Mouse (Mus musculus): ENCODE results near the gene Snx29. TPM values are rescaled to one million over a fixed set of nuclear protein-coding genes. Genes with fewer than 3 reads are reported as not detected.
A peak's percentile ranks its signal among the peaks of the same experiment; 100 is the strongest.
"Not testable (repeated sequence)": the region's sequence is repeated elsewhere in the genome, so short reads cannot be mapped to it uniquely, and the experiment has no call there.

Gene Snx29
- polyA plus RNA-seq, 1 experiment from 2014 or later = 15.3 TPM

DNA sequence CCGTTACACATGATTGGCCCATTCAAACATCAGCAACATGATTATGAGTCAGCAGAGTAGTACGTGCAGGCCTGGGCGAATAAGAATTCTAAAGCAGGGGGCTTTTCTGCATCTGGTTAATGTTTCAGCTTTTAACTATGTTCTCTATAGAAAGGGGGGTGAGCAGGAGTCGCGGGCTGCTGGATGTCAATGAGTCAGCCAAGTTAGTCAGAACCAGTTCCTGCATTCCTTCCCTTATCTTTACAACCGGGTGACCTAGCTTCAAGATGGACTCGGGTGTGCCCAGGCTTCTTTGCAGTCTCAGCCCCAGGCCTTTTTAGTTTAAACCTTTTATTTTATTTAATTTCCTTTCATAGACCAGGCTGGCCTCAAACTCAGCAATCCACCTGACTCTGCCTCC is 189.0 kb downstream of the Snx29 start:
- not testable (repeated sequence) for H3K9ac ChIP-seq (ENCODE audit: low read depth, low read length)

DNA sequence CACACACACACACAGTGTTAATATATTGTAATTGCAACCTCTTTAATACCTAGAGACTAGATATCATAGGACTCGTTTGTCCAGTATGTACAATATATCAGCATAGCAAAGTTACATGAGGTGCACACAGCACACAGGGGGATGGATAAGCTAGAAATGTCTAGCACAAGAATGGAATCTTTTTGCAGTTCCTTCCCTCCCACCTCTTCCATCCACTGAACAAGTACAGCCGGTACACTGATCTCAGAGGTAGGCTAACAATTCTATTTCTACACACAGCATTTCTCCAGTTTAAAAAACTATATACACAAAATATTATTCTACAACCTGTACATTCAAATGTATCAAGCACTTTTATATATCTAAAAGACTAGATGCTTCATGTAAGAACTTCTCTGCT is 194.0 kb downstream of the Snx29 start:
- Histone ChIP-seq H3K4me1 (ENCODE audit: control insufficient read depth, insufficient read depth, low read depth, low read length) (no peaks in the 10 kb centered on the region), H3K9me3 (ENCODE audit: control insufficient read depth, low read length) (no peaks in the 10 kb centered on the region), H3K9ac (ENCODE audit: low read depth, low read length) (no peak overlapping the region), H3K4me3 (ENCODE audit: low read length) (no peak overlapping the region), H3K4me2 (ENCODE audit: low read length) (no peak overlapping the region), H3K27ac (ENCODE audit: low read depth, low read length) (no peak overlapping the region), H3K36me3 (ENCODE audit: control insufficient read depth, insufficient read depth, low read length) (0 out of 2 replicates have a peak, but pooled peaks cover 2% of the 10 kb centered on the region), H3K27me3 (replicated peaks; ENCODE audit: control insufficient read depth, insufficient read depth, low read length) (no peaks in the 10 kb centered on the region)
- 100% methylated on average over 2 of the region's 2 CpGs for WGBS
- ATAC-seq = no peak

More for the DNA sequence above, 189.0 kb downstream of the Snx29 start:
- WGBS = 84% methylated on average over 7 of the region's 7 CpGs
- not testable (repeated sequence) for H3K36me3 ChIP-seq (ENCODE audit: control insufficient read depth, insufficient read depth, low read length); H3K4me1 ChIP-seq (ENCODE audit: control insufficient read depth, insufficient read depth, low read depth, low read length); H3K9me3 ChIP-seq (ENCODE audit: control insufficient read depth, low read length); H3K27ac ChIP-seq (ENCODE audit: low read depth, low read length); H3K27me3 ChIP-seq (replicated peaks; ENCODE audit: control insufficient read depth, insufficient read depth, low read length); H3K4me2 ChIP-seq (ENCODE audit: low read length); H3K4me3 ChIP-seq (ENCODE audit: low read length); ATAC-seq

DNA sequence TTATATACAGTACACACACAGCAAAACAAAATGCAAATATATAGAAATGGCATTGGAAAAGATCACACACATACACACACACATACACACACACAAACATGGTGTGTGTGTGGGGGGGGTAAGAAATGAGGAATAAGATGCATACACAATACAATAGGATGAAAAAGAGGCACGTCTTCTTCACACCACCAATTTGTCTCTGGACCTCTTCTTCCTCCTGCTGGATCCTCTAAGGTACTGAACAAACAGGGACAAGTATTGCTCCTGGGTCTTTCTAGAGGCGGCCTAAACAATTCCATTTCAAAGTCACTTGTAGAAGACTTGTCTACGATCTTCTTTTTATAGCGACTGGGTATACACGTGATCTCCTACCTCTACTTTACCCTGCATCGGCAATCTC is 194.7 kb downstream of the Snx29 start:
- WGBS = 95% methylated on average over 6 of the region's 6 CpGs
- no peaks in the 10 kb centered on the region for H3K27me3 ChIP-seq (replicated peaks; ENCODE audit: control insufficient read depth, insufficient read depth, low read length)
- no peak overlapping the region for H3K4me2 ChIP-seq (ENCODE audit: low read length)
- no peaks in the 10 kb centered on the region for H3K4me1 ChIP-seq (ENCODE audit: control insufficient read depth, insufficient read depth, low read depth, low read length)
- ATAC-seq = no peak
- no peak overlapping the region for H3K27ac ChIP-seq (ENCODE audit: low read depth, low read length)
- H3K9me3 ChIP-seq (ENCODE audit: control insufficient read depth, low read length) = no peaks in the 10 kb centered on the region
- no peak overlapping the region for H3K9ac ChIP-seq (ENCODE audit: low read depth, low read length)
- no peak overlapping the region for H3K4me3 ChIP-seq (ENCODE audit: low read length)
- H3K36me3 ChIP-seq (ENCODE audit: control insufficient read depth, insufficient read depth, low read length) = 0 out of 2 replicates have a peak, but pooled peaks cover 2% of the 10 kb centered on the region

DNA sequence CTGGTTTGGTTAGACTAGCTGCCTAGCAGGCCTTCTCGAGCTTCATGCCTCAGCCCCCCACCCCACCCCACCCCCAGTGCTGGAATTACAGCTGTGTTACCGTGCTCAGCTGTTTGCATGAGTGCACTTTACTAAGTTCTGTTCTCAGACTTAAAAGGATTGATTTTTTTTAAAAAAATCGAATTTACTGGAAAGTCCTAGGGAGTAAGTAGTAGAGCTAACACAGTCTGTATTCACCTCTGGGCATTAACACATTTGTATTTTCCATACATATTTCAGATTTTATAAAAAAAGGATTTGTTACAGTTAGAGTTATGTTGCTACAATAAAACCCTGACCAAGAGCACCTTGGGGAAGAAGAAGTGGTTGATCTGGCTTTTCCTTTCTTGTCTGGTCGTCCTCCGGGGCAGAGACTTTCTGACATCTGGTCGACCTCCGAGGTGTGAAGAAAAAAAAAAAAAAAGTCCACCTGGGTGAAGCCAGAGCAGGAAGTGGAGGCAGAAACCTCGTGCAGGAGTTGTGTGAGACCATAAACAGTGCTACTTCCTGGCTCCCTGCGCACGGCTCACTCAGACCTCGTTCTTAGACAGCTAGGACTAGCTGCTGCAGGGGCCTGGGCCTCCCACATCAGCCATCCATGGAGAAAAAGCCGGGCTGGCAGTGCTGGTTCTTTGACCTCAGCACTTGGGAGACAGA is 196.2 kb downstream of the Snx29 start:
- H3K27me3 ChIP-seq (replicated peaks; ENCODE audit: control insufficient read depth, insufficient read depth, low read length) = no peaks in the 10 kb centered on the region
- no peaks in the 10 kb centered on the region for H3K9me3 ChIP-seq (ENCODE audit: control insufficient read depth, low read length)
- no peaks in the 10 kb centered on the region for H3K4me1 ChIP-seq (ENCODE audit: control insufficient read depth, insufficient read depth, low read depth, low read length)
- H3K36me3 ChIP-seq (ENCODE audit: control insufficient read depth, insufficient read depth, low read length) = 0 out of 2 replicates have a peak, but pooled peaks cover 2% of the 10 kb centered on the region
- no peak overlapping the region for H3K9ac ChIP-seq (ENCODE audit: low read depth, low read length)
- no peak overlapping the region for H3K4me2 ChIP-seq (ENCODE audit: low read length)
- no peak for ATAC-seq
- no peak overlapping the region for H3K27ac ChIP-seq (ENCODE audit: low read depth, low read length)
- WGBS = 88% methylated on average over 12 of the region's 12 CpGs
- no peak overlapping the region for H3K4me3 ChIP-seq (ENCODE audit: low read length)

DNA sequence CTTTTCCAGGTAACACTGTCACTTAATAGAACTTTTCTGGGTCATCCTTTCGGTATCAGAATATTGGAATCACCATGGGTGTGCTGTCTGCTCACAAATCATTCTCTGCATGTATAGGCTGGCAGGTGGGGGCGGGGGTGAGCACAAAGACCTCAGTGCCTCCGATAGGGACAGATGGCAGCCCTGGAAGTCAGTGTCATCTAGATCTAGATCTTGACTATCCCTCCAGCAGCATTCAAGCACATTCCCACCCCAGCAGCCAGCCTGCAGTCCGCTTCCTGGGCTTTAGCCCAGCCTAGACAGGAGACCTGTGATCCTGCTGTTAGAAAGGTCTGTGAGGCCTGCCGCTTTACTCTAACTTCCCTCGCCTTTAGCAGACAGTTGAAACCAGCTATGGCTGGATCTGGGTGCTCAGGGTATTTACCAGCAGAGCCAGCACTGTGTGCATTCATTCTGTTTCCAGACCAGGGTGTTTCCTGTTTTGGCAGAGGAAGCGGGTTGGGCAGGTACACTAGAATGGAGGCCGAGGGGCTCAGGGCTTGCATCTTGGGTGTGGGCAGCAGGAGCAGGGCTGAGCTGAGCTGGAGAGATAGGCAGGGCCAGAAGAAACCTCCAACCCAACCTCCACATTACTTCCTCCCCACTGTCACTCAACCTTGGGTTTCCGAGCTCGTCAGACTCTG is 203.5 kb downstream of the Snx29 start:
- Histone ChIP-seq H3K4me3 (ENCODE audit: low read length) (no peak overlapping the region), H3K9ac (ENCODE audit: low read depth, low read length) (no peak overlapping the region), H3K36me3 (ENCODE audit: control insufficient read depth, insufficient read depth, low read length) (no peaks in the 10 kb centered on the region), H3K4me1 (ENCODE audit: control insufficient read depth, insufficient read depth, low read depth, low read length) (peaks cover 10% of the 10 kb centered on the region), H3K9me3 (ENCODE audit: control insufficient read depth, low read length) (no peaks in the 10 kb centered on the region), H3K4me2 (ENCODE audit: low read length) (no peak overlapping the region), H3K27ac (ENCODE audit: low read depth, low read length) (0 out of 2 replicates have a peak overlapping the region, but pooled peaks have one; percentile 40), H3K27me3 (replicated peaks; ENCODE audit: control insufficient read depth, insufficient read depth, low read length) (no peaks in the 10 kb centered on the region)
- ATAC-seq = no peak
- WGBS = 68% methylated on average over 10 of the region's 10 CpGs

DNA sequence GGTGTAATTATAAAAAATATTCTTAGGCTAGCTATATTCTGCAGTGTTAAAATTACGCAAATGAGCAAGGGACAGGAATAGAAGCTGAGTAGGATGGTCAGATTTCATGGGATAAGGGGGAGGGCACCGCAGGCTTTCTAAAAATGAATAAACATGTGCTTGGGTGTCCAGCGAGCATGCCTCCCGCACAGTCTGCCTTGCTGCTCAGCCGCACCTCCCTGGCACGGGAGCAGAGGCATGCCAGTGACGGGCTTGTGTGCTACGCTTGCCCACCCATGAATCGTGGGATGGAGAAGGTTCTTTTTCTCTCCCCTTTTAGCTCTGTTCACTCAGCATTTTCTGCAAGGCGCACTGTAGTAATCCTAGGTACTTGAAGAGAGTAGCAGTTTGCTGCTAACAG is 204.3 kb downstream of the Snx29 start:
- Histone ChIP-seq H3K27me3 (replicated peaks; ENCODE audit: control insufficient read depth, insufficient read depth, low read length) (no peaks in the 10 kb centered on the region), H3K27ac (ENCODE audit: low read depth, low read length) (no peak overlapping the region), H3K36me3 (ENCODE audit: control insufficient read depth, insufficient read depth, low read length) (no peaks in the 10 kb centered on the region), H3K4me3 (ENCODE audit: low read length) (no peak overlapping the region), H3K9ac (ENCODE audit: low read depth, low read length) (no peak overlapping the region), H3K4me1 (ENCODE audit: control insufficient read depth, insufficient read depth, low read depth, low read length) (peaks cover 10% of the 10 kb centered on the region), H3K9me3 (ENCODE audit: control insufficient read depth, low read length) (no peaks in the 10 kb centered on the region), H3K4me2 (ENCODE audit: low read length) (no peak overlapping the region)
- no peak for ATAC-seq
- 71% methylated on average over 10 of the region's 10 CpGs for WGBS

DNA sequence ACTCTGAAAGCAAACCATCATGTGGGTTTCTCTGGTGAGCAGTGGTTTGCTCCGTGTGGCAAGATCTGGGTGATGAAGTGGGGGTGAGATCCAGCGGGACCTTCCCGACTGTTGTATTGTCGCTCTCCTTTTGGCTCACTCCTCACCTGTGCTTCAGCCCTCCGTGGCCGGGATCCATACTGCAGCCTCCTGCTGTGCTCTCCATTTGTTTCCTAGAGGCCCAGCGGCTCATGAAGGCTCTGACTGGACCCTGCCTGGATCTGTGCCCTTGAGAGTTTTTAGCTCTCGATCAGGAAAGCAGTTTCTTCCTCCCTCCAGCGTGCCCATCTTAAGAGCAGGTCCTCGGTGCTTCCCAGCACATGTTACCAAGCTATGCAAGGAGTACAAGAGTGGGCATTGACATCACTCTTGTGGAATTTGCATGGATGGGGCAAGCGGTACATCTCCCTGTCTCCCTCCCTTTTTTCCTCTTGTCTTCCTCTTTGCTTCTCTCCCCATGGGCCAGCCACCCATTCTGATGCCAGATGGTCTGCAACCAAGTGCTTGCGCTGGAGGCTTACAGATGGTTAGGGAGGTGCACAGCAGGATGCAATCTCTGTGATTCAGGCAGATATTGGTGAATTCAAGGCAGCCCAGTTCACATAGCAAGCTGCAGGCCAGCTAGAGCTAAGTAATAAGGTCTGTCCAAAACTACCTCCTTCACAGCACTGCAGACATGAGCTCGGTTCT is 207.9 kb downstream of the Snx29 start:
- no peak for ATAC-seq
- WGBS = 46% methylated on average over 13 of the region's 13 CpGs
- Histone ChIP-seq H3K36me3 (ENCODE audit: control insufficient read depth, insufficient read depth, low read length) (no peaks in the 10 kb centered on the region), H3K27me3 (replicated peaks; ENCODE audit: control insufficient read depth, insufficient read depth, low read length) (no peaks in the 10 kb centered on the region), H3K4me1 (ENCODE audit: control insufficient read depth, insufficient read depth, low read depth, low read length) (peaks cover 10% of the 10 kb centered on the region), H3K27ac (ENCODE audit: low read depth, low read length) (no peak overlapping the region), H3K4me2 (ENCODE audit: low read length) (no peak overlapping the region), H3K9ac (ENCODE audit: low read depth, low read length) (no peak overlapping the region), H3K4me3 (ENCODE audit: low read length) (no peak overlapping the region), H3K9me3 (ENCODE audit: control insufficient read depth, low read length) (no peaks in the 10 kb centered on the region)

DNA sequence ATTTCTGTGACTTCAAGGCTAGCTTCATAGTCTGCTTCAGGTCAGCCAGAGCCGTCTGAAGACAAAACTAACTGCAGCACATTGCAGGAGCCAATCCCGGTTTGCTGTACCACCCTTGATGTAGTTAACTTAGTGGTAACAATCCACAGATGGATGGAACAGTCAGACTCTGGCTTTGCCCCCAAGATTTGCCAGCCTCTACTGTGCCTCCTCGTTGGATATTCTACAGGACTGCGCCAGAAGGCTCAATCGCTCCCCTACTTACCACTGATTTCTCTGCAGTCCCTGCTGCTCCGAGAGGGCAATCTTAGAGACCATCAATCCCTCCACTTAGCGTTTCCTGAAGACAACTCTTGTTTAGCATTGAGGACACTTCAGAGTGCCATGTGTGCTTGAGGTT is 208.7 kb downstream of the Snx29 start:
- ATAC-seq = no peak
- Histone ChIP-seq H3K36me3 (ENCODE audit: control insufficient read depth, insufficient read depth, low read length) (no peaks in the 10 kb centered on the region), H3K4me2 (ENCODE audit: low read length) (no peak overlapping the region), H3K4me1 (ENCODE audit: control insufficient read depth, insufficient read depth, low read depth, low read length) (peaks cover 7% of the 10 kb centered on the region), H3K27me3 (replicated peaks; ENCODE audit: control insufficient read depth, insufficient read depth, low read length) (no peaks in the 10 kb centered on the region), H3K4me3 (ENCODE audit: low read length) (no peak overlapping the region), H3K9me3 (ENCODE audit: control insufficient read depth, low read length) (no peaks in the 10 kb centered on the region), H3K9ac (ENCODE audit: low read depth, low read length) (no peak overlapping the region), H3K27ac (ENCODE audit: low read depth, low read length) (no peak overlapping the region)
- 81% methylated on average over 7 of the region's 7 CpGs for WGBS

DNA sequence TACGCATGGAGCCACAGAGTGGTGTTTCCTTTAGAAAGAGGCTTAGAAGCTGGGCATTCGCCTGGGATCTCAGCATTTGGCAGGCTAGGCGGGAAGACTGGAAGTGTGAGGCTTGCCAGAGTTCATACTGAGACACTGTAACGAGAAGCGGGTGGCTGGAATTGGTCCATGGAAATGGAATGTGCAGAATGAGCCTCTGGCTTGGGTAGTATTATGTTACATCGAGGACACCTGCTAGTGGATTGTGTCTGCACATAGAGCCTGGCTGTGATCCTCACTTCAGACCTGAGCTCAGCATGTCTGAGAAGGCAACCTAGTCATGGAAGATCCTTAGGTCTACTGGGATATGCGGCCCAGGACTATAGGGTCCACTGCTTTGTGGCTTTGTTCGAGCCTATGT is 209.9 kb downstream of the Snx29 start:
- Histone ChIP-seq H3K36me3 (ENCODE audit: control insufficient read depth, insufficient read depth, low read length) (no peaks in the 10 kb centered on the region), H3K27me3 (replicated peaks; ENCODE audit: control insufficient read depth, insufficient read depth, low read length) (no peaks in the 10 kb centered on the region), H3K9ac (ENCODE audit: low read depth, low read length) (no peak overlapping the region), H3K4me1 (ENCODE audit: control insufficient read depth, insufficient read depth, low read depth, low read length) (peaks cover 7% of the 10 kb centered on the region), H3K4me2 (ENCODE audit: low read length) (no peak overlapping the region), H3K27ac (ENCODE audit: low read depth, low read length) (no peak overlapping the region), H3K9me3 (ENCODE audit: control insufficient read depth, low read length) (no peaks in the 10 kb centered on the region), H3K4me3 (ENCODE audit: low read length) (no peak overlapping the region)
- peak; percentile 69 for ATAC-seq
- 52% methylated on average over 8 of the region's 8 CpGs for WGBS

Data from hindbrain, embryonic 16.5 days (tissue).